Mouse (Mus musculus) ES-E14 (cell line): ENCODE data around the gene Cldn15. TPM values are rescaled to one million over a fixed set of nuclear protein-coding genes. Genes with fewer than 3 reads are reported as not detected.
A peak's percentile ranks its signal among the peaks of the same experiment; 100 is the strongest.

Experiments used
- DNase-seq: peaks from one replicate; pipeline ENCODE4 v3.0.0-alpha.2; 2013; ENCODE audit warnings: low read depth, low spot score
- H3K27ac ChIP-seq: 2 replicates; pipeline ENCODE4 v1.5.1; 2012; ENCODE audit warnings: low read depth, mild to moderate bottlenecking, low read length, moderate library complexity, mixed read lengths; ENCODE audit not compliant: poor library complexity, insufficient read depth, severe bottlenecking
- H3K36me3 ChIP-seq: 2 replicates; pipeline ENCODE4 v1.6.1; 2012; ENCODE audit warnings: mild to moderate bottlenecking, low read length, moderate library complexity, mixed read lengths; ENCODE audit not compliant: control insufficient read depth, poor library complexity, insufficient read depth, severe bottlenecking
- H3K4me1 ChIP-seq, 2 experiments: fragments of 150-350 bp in 1 of 2; sonication (generic) in 1 of 2; 2 replicates each; pipeline ENCODE4 v1.6.1; 2012; ENCODE audit warnings: low read length in 2 of 2, mild to moderate bottlenecking in 1 of 2, mixed read lengths in 1 of 2; ENCODE audit not compliant: control insufficient read depth in 2 of 2, insufficient read depth in 2 of 2, poor library complexity in 1 of 2
- H3K4me3 ChIP-seq, 2 experiments: fragments of 150-350 bp in 1 of 2; sonication (generic) in 1 of 2; 2 replicates each; pipeline ENCODE4 v1.5.1; 2012; ENCODE audit warnings: low read length in 2 of 2, low read depth in 1 of 2, mild to moderate bottlenecking in 1 of 2, mixed read lengths in 1 of 2; ENCODE audit not compliant: insufficient read depth in 1 of 2, poor library complexity in 1 of 2, severe bottlenecking in 1 of 2
- H3K9ac ChIP-seq: 2 replicates; pipeline ENCODE4 v1.6.1; 2012; ENCODE audit warnings: low read depth, mild to moderate bottlenecking, low read length, mixed read lengths; ENCODE audit not compliant: poor library complexity, insufficient read depth, severe bottlenecking
- H3K9me3 ChIP-seq: fragments of 150-350 bp; sonication (generic); 2 replicates; pipeline ENCODE4 v1.6.1; 2012; ENCODE audit warnings: low read depth, mild to moderate bottlenecking, low read length; ENCODE audit not compliant: control insufficient read depth, insufficient read depth
- CHD2 ChIP-seq: IDR thresholded peaks from 2 replicates; pipeline ENCODE4 v1.6.1; 2014; ENCODE audit warnings: mild to moderate bottlenecking, low read depth, low read length, inconsistent platforms
- HCFC1 ChIP-seq: IDR thresholded peaks from 2 replicates; pipeline ENCODE4 v1.6.1; 2012; ENCODE audit warnings: low read length, inconsistent platforms, borderline replicate concordance; ENCODE audit not compliant: insufficient read depth
- MAFK ChIP-seq: IDR thresholded peaks from 2 replicates; pipeline ENCODE4 v1.6.1; 2014; ENCODE audit warnings: mild to moderate bottlenecking, low read depth, low read length, inconsistent platforms; ENCODE audit not compliant: insufficient read depth
- ZC3H11A ChIP-seq: IDR thresholded peaks from 2 replicates; pipeline ENCODE4 v1.6.1; 2012; ENCODE audit warnings: low read depth, mild to moderate bottlenecking, inconsistent platforms, low read length, borderline replicate concordance
- ZNF384 ChIP-seq: IDR thresholded peaks from 2 replicates; pipeline ENCODE4 v1.6.1; 2012; ENCODE audit warnings: low read depth, low read length, inconsistent platforms
- in situ Hi-C, 2 experiments: fragments of 600-800 bp; cut with MboI; formaldehyde crosslinking; loops; one replicate each; pipeline ENCODE4 v1.15.1; 2025; ENCODE audit warnings: low sequenced_read_pairs in 2 of 2, inconsistent platforms in 1 of 2; ENCODE audit not compliant: unreplicated experiment in 2 of 2
- total RNA-seq: library from RNA; depleted of rRNA; stranded (reverse); fragments of 300-350 nt; gene quantifications from 2 replicates; pipeline ENCODE4 v1.2.3, GENCODE M21; 2012

Gene Cldn15
- total RNA-seq, 1 experiment = 0.94 TPM

DNA sequence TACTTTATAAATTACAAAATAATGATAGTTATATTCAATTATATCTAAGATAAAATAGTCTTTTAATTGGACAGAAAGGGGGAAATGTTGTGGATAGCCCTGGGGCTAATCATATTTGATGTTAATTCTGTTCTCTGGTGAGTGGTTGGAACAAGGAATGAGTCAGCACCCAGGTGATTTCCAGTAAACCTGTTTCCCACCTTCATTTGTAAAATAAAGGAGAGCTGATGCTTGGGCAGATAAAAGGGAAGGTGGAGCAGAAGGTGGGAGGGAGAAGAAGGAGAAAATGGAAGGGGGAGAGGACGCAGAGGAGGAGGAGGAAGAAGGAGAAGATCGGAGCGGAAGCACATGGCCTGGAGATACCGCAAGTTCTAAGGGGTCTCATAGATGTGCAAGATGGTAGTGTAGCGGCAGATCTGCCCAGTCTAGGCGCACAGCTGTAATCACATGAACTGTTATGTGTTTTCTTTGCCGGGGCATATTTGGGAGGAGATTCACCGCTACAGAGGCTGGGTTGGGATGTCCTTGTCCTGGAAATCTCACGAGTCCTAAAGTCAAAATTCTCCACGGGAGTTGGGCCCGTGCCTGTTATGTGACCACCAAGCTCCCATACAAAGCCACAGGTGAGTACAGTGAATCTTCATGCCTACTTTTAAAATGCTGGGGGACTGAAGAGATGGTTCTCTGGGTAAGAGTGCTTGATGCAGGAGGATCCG, 25.4 kb upstream of the Cldn15 start:
- Histone ChIP-seq H3K9ac (peak overlapping the region; percentile 82), H3K9me3 (no peaks in the 10 kb centered on the region), H3K27ac (peak overlapping the region; percentile 95), H3K4me3 (peak overlapping the region; percentile 64 to 75), H3K4me1 (peaks cover 3 to 17% of the 10 kb centered on the region in 2 experiments; a peak in 3 of 4 replicates), H3K36me3 (peaks cover 7% of the 10 kb centered on the region; the same call in 1 of the 2 replicates)
- no peak for TF ChIP-seq HCFC1
- TF ChIP-seq MAFK = peak; percentile 77
- in situ Hi-C loops = no loop called here
- DNase-seq = no peak

DNA sequence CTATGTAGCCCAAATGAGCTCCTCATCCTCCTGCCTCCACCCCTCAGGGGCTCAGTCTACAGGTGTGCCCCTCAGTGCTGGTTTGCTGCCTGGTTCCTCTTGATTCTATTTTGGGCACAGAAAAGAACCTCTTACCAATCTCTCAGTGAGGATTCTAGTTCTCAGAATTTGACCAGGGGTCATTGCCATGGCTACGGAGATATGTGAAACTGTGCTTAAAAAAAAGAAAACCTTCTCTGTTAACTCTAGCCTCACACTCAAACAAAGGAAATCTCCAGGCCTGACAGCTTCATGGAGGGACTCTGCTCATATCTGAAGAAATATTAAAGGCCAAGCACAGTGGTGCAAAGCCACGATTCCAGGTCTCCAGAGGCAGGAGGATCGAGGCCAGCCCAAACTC, 23.6 kb upstream of the Cldn15 start:
- Histone ChIP-seq H3K4me1 (peaks cover 3 to 11% of the 10 kb centered on the region in 2 experiments; a peak in 3 of 4 replicates), H3K9ac (no peak overlapping the region), H3K4me3 (no peak overlapping the region), H3K36me3 (peaks cover 5% of the 10 kb centered on the region; the same call in 1 of the 2 replicates), H3K9me3 (no peaks in the 10 kb centered on the region), H3K27ac (no peak overlapping the region)
- DNase-seq = no peak
- in situ Hi-C loops = no loop called here
- TF ChIP-seq ZNF384 (no peak), CHD2 (no peak), ZC3H11A (no peak), HCFC1 (no peak), MAFK (no peak)

DNA sequence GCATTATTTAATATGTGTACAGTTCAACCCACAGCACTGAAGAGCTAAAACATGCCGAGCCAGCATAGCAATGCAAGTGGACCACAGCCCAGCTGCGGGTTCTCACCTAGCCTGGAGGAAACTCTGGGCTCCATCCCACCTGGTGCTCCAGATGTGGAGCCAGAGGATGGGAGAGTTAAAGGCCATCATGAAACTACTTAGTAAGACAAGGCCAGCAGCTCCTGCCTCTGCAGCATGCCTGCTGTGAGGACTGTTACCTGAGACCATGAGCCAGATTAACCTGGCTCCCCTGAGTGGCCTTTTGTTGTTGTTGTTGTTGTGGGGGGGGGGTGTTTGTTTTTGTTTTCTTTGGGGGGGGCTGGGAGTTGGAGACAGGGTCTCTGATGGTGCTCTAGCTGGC, 23.0 kb upstream of the Cldn15 start:
- Histone ChIP-seq H3K9ac (no peak overlapping the region), H3K27ac (no peak overlapping the region), H3K4me1 (peaks cover 3 to 11% of the 10 kb centered on the region in 2 experiments; a peak in 3 of 4 replicates), H3K36me3 (peaks cover 5% of the 10 kb centered on the region; the same call in 1 of the 2 replicates), H3K4me3 (no peak overlapping the region), H3K9me3 (no peaks in the 10 kb centered on the region)
- TF ChIP-seq CHD2 (no peak), ZNF384 (no peak), MAFK (no peak), ZC3H11A (no peak), HCFC1 (no peak)
- in situ Hi-C loops = no loop called here
- DNase-seq = no peak

DNA sequence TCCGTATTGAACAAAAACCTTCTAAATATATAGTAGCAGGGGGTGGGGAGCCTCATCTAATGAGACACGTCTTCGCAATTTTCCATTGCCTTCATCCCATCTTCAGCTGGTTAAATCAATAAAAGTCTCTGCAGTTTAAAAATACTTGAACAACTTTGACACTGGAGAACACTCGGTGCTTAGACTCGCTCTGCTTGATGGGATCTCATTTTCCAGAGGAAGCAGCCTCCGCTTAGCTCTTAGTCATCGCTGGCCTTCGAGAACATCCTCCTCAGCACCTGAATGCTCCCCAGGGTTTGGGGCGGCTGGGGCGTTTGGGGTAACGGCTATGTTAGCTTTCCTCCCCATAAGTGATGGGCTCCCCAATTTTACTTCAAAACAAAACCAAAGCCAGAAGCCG, 21.3 kb upstream of the Cldn15 start:
- no peak overlapping the region for H3K4me3 ChIP-seq

More for the DNA sequence above, 21.3 kb upstream of the Cldn15 start:
- in situ Hi-C loops = no loop called here
- TF ChIP-seq ZC3H11A (no peak), CHD2 (no peak), MAFK (no peak), HCFC1 (no peak), ZNF384 (no peak)
- no peak for DNase-seq
- peaks cover 3 to 11% of the 10 kb centered on the region in 2 experiments; a peak in 3 of 4 replicates for H3K4me1 ChIP-seq
- H3K27ac ChIP-seq = no peak overlapping the region
- no peak overlapping the region for H3K9ac ChIP-seq
- H3K36me3 ChIP-seq = peaks cover 5% of the 10 kb centered on the region; the same call in 1 of the 2 replicates
- no peaks in the 10 kb centered on the region for H3K9me3 ChIP-seq
